Mouse (Mus musculus) thymus, adult 2 months (tissue): ENCODE measurements around the gene Bcl2l12. TPM values are rescaled to one million over a fixed set of nuclear protein-coding genes. Genes with fewer than 3 reads are reported as not detected.

Source experiments
- DNase-seq: peaks from one replicate; pipeline ENCODE4 v3.0.0; 2021
- H3K27ac ChIP-seq: fragments of 200-500 bp; 2 replicates; pipeline ENCODE4 v1.5.1; 2012; ENCODE audit warnings: low read length, control low read depth; ENCODE audit not compliant: control insufficient read depth, insufficient read depth
- H3K27me3 ChIP-seq: fragments of 200-500 bp; 2 replicates; pipeline ENCODE4 v1.6.1; 2012; ENCODE audit warnings: mild to moderate bottlenecking, low read length, moderate library complexity, mixed read lengths; ENCODE audit not compliant: control insufficient read depth, insufficient read depth
- H3K36me3 ChIP-seq: fragments of 200-500 bp; 2 replicates; pipeline ENCODE4 v1.6.1; 2012; ENCODE audit warnings: mild to moderate bottlenecking, low read length, moderate library complexity; ENCODE audit not compliant: control insufficient read depth, insufficient read depth
- H3K4me1 ChIP-seq: fragments of 200-500 bp; replicated peaks from 2 replicates; pipeline ENCODE4 v1.6.1; 2012; ENCODE audit warnings: low read length; ENCODE audit not compliant: control insufficient read depth, insufficient read depth
- H3K4me3 ChIP-seq: fragments of 200-500 bp; 2 replicates; pipeline ENCODE4 v1.5.1; 2012; ENCODE audit warnings: mild to moderate bottlenecking, low read length, control low read depth, moderate library complexity; ENCODE audit not compliant: control insufficient read depth, insufficient read depth
- CTCF ChIP-seq: fragments of 200-500 bp; IDR thresholded peaks from 2 replicates; pipeline ENCODE4 v1.5.1; 2012; ENCODE audit warnings: mild to moderate bottlenecking, control low read depth, low read length, moderate library complexity, borderline replicate concordance; ENCODE audit not compliant: control insufficient read depth, poor library complexity, insufficient read depth; ENCODE audit errors: extremely low read depth
- POLR2A ChIP-seq: fragments of 200-500 bp; IDR thresholded peaks from 2 replicates; pipeline ENCODE4 v1.6.1; 2012; ENCODE audit warnings: mild to moderate bottlenecking, low read length, control low read depth, moderate library complexity; ENCODE audit not compliant: control insufficient read depth, poor library complexity, insufficient read depth; ENCODE audit errors: extremely low read depth
- WGBS: fragments of 180-500 bp; shearing (Covaris S2); methylation state at CpG from one replicate; pipeline ENCODE4 v1.1.7; 2018; 5-methylcytosine and 5-hydroxymethylcytosine counted together
- polyA plus RNA-seq: library from polyadenylated mRNA; depleted of rRNA; stranded (reverse); fragments of >200 nt; gene quantifications from 2 replicates; pipeline ENCODE4 v1.2.3, GENCODE M21; 2012

Bcl2l12 gene
- polyA plus RNA-seq, 1 experiment = 85.6 TPM

DNA sequence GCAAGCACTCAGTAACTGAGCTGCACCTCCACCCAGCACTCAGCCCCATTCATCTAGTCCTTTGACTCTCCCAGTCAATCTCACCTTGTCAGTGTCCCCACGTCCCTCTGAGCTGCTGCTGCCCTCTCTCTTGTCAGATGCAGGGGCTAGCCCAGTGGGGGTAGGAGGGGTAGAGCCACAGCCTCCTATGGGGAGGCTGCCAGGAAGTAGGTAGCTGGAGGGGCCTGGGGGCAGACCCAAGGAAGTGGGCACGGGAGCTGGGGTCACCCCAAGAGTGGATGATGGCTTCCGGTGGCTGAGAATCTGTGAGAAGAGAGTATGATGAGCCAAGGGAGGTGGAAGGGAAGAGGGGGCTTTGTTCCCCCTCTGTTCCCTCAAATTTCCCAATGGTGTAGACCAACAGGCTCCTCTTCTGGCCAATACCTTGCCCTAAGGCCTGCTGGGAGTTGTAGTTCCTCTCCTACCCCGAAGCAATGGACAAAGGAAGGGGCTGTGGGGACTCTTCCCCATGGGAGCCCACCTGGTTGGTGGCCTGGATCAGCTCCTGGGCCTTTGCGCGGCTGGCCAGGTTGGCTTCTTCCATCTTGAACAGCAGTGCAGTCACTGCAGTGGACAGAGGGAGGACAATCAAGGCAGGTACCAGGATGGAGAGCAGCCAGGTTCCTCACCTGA, 6.9 kb upstream of the Bcl2l12 start:
- Histone ChIP-seq H3K4me1 (no peaks in the 10 kb centered on the region), H3K36me3 (peaks cover 63% of the 10 kb centered on the region), H3K4me3 (no peak overlapping the region), H3K27ac (no peak overlapping the region), H3K27me3 (no peaks in the 10 kb centered on the region)
- WGBS = 89% methylated on average over 6 of the region's 6 CpGs
- TF ChIP-seq CTCF (no peak), POLR2A (no peak)
- DNase-seq = no peak

DNA sequence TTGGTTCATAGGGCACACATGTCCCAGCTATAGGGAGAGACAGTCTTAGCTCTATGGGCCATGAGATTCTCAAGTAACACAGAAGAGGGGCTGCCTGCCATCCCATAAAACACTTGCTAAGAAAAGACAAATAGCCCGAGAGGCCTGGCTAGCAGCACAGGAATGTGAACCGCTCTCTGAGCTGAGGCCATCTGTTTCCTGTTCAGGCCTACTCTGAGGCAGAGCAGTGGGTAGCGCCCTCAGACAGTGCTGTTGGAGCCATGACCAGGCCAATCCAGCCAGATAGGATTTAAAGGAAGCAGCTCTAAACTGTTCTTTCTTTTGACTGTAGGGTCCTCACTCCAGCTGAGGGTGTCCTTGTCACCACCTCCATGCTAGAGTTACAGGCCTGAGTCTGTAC, 6.0 kb upstream of the Bcl2l12 start:
- Histone ChIP-seq H3K27me3 (no peaks in the 10 kb centered on the region), H3K27ac (no peak overlapping the region), H3K4me3 (no peak overlapping the region), H3K36me3 (peaks cover 63% of the 10 kb centered on the region), H3K4me1 (peaks cover 2% of the 10 kb centered on the region; the same call in 1 of the 2 replicates)
- DNase-seq = no peak
- no peak for TF ChIP-seq CTCF
- TF ChIP-seq POLR2A = no peak
- WGBS = 72% methylated on average over 3 of the region's 3 CpGs

DNA sequence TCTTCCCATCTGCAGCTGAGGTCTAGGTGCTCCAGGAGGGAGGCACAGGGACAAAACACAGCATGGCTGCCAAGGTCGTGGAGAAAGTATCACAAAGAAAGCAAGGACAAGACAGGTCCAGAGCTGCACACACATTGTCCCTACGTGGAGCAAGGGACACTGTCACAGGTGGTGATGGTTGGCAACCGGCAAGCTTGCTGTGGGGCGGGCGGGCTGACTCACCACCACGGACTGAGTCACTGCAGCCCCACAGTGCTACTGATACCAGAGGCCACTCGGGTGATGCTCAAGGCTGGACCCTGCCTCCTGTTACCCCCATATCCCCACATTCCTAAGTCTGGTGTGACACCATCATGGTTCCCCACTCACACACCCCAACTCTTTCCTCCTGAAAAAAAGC, 3.9 kb upstream of the Bcl2l12 start:
- H3K27me3 ChIP-seq = no peaks in the 10 kb centered on the region
- DNase-seq = no peak
- no peak overlapping the region for H3K4me3 ChIP-seq
- TF ChIP-seq POLR2A = no peak
- TF ChIP-seq CTCF = no peak
- H3K27ac ChIP-seq = no peak overlapping the region
- peaks cover 11% of the 10 kb centered on the region for H3K4me1 ChIP-seq
- WGBS = 90% methylated on average over 7 of the region's 7 CpGs
- peaks cover 57% of the 10 kb centered on the region for H3K36me3 ChIP-seq

GRCm38 (mm10) chr7:45000539-45001114, 2.1 kb upstream of the Bcl2l12 start:
- H3K36me3 ChIP-seq = peaks cover 41% of the 10 kb centered on the region
- no peak for DNase-seq
- H3K27ac ChIP-seq = no peak overlapping the region

DNA sequence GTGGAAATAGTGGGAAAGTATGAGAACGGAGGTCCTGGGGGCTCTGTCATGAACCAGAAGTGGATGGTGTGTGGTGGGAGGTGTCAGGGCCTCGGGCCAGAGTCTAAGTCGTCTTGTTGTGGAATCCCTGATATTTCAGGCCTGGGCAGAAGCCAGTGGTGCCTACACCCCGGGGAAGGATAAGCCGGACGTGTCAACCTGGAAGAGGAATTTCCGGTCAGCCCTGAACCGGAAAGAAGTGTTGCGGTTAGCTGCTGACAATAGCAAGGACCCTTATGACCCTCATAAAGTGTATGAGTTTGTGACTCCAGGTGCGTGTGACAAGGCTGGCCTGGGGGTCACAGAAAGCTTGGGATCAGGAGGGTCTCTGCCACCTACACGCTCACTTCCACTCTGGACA, 1.2 kb upstream of the Bcl2l12 start:
- Histone ChIP-seq H3K27me3 (no peaks in the 10 kb centered on the region), H3K27ac (no peak overlapping the region), H3K4me3 (no peak overlapping the region), H3K4me1 (peaks cover 20% of the 10 kb centered on the region), H3K36me3 (peaks cover 41% of the 10 kb centered on the region)
- WGBS = 89% methylated on average over 11 of the region's 11 CpGs
- TF ChIP-seq POLR2A (no peak), CTCF (no peak)
- no peak for DNase-seq

More at GRCm38 (mm10) chr7:45000539-45001114, 2.1 kb upstream of the Bcl2l12 start:
- H3K27me3 ChIP-seq = no peaks in the 10 kb centered on the region
- H3K4me1 ChIP-seq = peaks cover 20% of the 10 kb centered on the region
- TF ChIP-seq CTCF = no peak; the same call in 1 of the 2 replicates
- no peak for TF ChIP-seq POLR2A
- H3K4me3 ChIP-seq = no peak overlapping the region
- WGBS = 94% methylated on average over 21 of the region's 21 CpGs

DNA sequence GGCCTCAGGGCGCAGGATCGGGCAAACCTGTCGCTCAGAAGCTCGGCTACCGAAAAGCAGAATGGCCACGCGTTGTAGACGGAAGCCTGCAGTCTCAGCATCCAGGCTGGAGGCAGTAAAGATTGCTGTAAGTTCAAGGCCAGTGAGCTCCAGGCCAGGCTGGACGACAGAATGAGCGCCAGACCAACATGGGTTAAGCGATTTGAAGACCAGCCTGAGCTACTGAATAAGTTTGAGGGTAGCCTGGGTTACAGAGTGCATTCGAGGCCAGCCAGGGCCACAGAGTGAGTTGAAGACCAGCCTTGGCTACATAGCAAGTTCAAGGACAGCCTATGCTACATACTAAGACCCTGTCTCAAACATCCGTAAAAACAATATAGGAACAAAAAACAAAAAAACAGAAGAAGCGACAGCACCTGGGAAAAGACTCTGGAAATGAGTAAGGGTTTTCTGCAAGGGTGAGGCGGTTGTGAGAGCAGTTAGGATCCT, 528 bp downstream of the Bcl2l12 start:
- WGBS = under 1% methylated on average over 15 of the region's 15 CpGs
- H3K36me3 ChIP-seq = peaks cover 32% of the 10 kb centered on the region
- TF ChIP-seq POLR2A = no peak
- no peak for TF ChIP-seq CTCF
- no peaks in the 10 kb centered on the region for H3K27me3 ChIP-seq
- H3K4me3 ChIP-seq = peak overlapping the region; percentile 53
- peaks cover 20% of the 10 kb centered on the region for H3K4me1 ChIP-seq
- DNase-seq = no peak
- H3K27ac ChIP-seq = peak overlapping the region; percentile 81
